Mouse (Mus musculus): Measurements from ENCODE around the gene Nr2f2. TPM values are rescaled to one million over a fixed set of nuclear protein-coding genes. Genes with fewer than 3 reads are reported as not detected.

Nr2f2 gene
- 47.0 and 54.4 TPM in 2 replicates for polyA plus RNA-seq (2011; ENCODE audit: insufficient read length, low read depth, missing spikeins)

DNA sequence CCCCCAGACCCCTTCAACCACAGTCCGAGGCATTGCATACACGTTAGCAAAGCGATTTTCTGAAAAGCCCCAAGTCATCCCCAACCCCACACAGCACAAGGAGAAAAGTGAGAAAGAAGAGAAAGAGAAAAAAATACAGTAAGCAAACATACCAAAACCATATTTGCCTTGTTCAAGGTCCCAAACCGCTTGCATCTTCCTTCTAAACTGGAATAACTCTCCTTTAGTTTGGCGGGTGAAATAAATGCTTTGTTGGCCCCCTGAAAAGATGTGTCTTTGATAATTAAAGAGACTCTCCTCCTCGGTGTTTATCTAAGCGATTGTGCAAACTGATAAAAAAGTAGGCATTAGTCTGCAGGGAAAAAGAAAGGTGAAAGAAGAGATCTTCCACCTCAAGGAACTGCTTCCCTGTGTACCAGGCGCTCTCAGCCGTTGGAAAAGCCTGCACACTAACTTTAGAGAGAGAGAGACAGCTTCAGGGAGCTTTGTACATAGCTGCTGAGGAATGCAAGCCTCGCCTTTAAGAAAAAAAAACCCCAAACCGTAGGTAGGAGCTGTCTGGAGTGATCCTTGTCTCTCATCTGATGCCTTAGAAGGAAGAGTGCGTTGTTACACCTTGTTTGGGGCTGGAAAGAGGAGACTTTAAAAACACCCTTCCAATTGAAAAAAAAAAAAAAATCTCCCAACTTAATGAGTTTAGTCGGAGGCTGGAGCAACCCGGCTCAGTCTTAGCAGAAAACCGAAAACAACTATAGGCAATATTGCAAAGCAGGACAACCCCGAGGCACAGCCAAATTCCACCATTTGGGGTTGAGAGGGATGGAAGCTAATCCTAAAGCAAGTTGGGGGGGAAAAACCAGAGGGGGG is at the start of gene Nr2f2:
Nr2f2 (minus strand) TSS at position 795 of the 867 bp plus-strand sequence.
- no peaks in the 10 kb centered on the region for H3K4me1 ChIP-seq (ENCODE audit: control insufficient read depth, insufficient read depth, low read length)
- H3K4me3 ChIP-seq (ENCODE audit: insufficient read depth, low read length) = peak within 1 kb of the TSS; percentile 82
- H3K27ac ChIP-seq (ENCODE audit: insufficient read depth, low read length) = peak within 1 kb of the TSS; percentile 87
- TF ChIP-seq CTCF (IDR thresholded peaks at IDR 0.05; ENCODE audit: borderline replicate concordance, insufficient read depth, low read length) (no peak), POLR2A (IDR thresholded peaks at IDR 0.05; ENCODE audit: low read depth, low read length) (peak; percentile 45)

DNA sequence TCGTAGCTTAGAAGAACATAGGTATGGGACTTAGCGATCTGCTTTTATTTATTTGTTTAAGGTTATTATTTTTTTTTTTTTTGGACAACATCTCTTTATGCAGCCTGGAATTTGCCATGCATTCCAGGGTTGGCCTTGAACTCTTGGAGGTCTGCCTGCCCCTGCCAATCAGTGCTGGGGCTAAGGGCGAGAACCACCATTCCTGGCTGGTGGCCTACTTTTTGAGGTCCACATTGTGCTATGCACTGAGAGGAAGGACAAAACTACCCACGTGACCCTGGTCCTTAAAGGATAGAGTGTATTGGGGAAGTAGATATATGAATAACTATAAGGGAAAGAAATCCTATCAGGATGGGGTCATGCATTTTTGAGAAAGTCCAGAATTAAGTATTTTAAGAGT is 47.9 kb upstream of the Nr2f2 start:
- Histone ChIP-seq H3K27ac (ENCODE audit: insufficient read depth, low read length) (no peak overlapping the region), H3K4me1 (ENCODE audit: control insufficient read depth, insufficient read depth, low read length) (peaks cover 2% of the 10 kb centered on the region; the same call in 1 of the 2 replicates), H3K4me3 (ENCODE audit: insufficient read depth, low read length) (no peak overlapping the region)
- no peak for TF ChIP-seq POLR2A (IDR thresholded peaks at IDR 0.05; ENCODE audit: low read depth, low read length)
- no peak for TF ChIP-seq CTCF (IDR thresholded peaks at IDR 0.05; ENCODE audit: borderline replicate concordance, insufficient read depth, low read length)

DNA sequence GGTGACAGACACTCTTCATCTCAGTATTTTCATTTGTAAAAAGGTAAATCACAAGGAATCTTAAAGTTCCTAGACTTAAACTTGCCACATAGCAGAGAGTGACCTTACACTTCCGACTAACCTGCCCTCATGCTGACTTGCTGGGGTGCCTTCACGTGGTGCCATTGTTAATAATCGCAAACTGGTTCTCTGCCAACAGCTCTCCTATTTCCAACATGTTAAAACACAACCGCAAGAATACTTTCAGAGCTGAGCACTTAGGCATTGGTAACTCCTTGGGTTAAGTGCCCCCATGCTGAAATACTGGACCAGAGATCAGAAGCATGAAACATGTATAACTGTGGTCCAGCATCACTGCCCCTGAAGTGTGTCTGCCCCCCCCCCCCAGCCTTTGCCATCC is 47.1 kb upstream of the Nr2f2 start:
- TF ChIP-seq CTCF (IDR thresholded peaks at IDR 0.05; ENCODE audit: borderline replicate concordance, insufficient read depth, low read length) (no peak), POLR2A (IDR thresholded peaks at IDR 0.05; ENCODE audit: low read depth, low read length) (no peak)
- Histone ChIP-seq H3K27ac (ENCODE audit: insufficient read depth, low read length) (no peak overlapping the region), H3K4me3 (ENCODE audit: insufficient read depth, low read length) (no peak overlapping the region), H3K4me1 (ENCODE audit: control insufficient read depth, insufficient read depth, low read length) (peaks cover 2% of the 10 kb centered on the region; the same call in 1 of the 2 replicates)

DNA sequence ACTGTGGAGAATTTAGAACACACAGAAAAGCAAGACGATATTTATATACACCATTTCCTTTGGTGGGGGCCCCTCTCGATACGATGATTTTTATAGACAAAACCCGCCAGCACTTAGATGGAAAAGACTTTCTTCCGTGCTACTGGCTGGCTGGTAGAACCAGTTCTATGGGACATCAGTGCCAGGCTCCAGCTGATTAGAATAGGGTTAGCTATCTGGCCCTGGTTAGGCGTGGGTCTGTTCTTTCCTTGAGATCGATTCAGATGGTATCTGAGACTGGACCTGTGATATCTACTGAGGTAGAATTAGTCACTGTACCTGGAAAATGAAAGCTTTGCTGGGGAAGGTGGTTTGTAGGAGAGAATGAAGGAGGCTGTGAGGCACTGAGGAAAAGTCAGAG is 46.4 kb upstream of the Nr2f2 start:
- Histone ChIP-seq H3K27ac (ENCODE audit: insufficient read depth, low read length) (no peak overlapping the region), H3K4me1 (ENCODE audit: control insufficient read depth, insufficient read depth, low read length) (peaks cover 2% of the 10 kb centered on the region; the same call in 1 of the 2 replicates), H3K4me3 (ENCODE audit: insufficient read depth, low read length) (no peak overlapping the region)
- TF ChIP-seq CTCF (IDR thresholded peaks at IDR 0.05; ENCODE audit: borderline replicate concordance, insufficient read depth, low read length) (no peak), POLR2A (IDR thresholded peaks at IDR 0.05; ENCODE audit: low read depth, low read length) (no peak)

DNA sequence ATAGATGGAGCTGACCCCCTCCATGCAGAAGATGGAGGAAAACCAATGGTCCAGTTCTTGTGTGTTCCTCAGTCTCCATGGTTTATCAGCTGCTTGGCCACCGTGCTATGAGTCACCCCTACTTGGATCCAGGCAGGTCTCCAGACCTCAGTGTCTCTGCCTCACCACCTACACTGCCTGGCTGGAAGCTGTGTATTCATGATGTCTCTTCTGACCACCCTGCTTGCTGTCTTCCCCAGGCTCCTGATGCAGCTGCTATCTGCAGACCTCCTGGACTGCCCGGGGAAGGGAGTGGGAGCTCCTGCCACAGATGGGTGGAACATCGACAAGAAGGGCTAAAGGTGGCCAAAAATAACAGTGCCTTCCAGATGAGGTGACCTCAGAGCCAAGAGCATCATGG is 43.8 kb upstream of the Nr2f2 start:
- no peak for TF ChIP-seq POLR2A (IDR thresholded peaks at IDR 0.05; ENCODE audit: low read depth, low read length)
- TF ChIP-seq CTCF (IDR thresholded peaks at IDR 0.05; ENCODE audit: borderline replicate concordance, insufficient read depth, low read length) = no peak

DNA sequence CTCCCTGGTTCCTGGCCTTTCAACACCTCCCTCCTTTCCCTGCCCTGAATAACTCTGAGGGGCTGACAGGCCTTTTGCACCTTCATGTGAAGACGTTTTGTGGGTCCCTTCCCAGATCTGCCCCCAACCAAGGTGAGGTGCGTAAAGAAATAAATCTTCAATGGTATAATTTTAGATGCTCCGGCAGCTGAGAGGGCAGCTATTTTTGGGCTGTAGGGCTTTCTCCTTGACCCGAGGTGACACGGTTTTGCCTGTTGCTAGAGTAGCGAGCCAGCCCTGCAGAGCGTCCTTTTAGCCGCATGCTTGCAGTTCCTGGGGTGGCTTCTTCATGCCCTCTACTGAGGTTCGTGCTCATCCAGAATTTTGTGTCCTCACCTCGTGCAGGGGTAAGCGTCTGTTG is 43.4 kb upstream of the Nr2f2 start:
- H3K27ac ChIP-seq (ENCODE audit: insufficient read depth, low read length) = no peak overlapping the region
- no peaks in the 10 kb centered on the region for H3K4me1 ChIP-seq (ENCODE audit: control insufficient read depth, insufficient read depth, low read length)
- no peak overlapping the region for H3K4me3 ChIP-seq (ENCODE audit: insufficient read depth, low read length)
- TF ChIP-seq POLR2A (IDR thresholded peaks at IDR 0.05; ENCODE audit: low read depth, low read length) (no peak), CTCF (IDR thresholded peaks at IDR 0.05; ENCODE audit: borderline replicate concordance, insufficient read depth, low read length) (no peak)

More for the DNA sequence above, 43.8 kb upstream of the Nr2f2 start:
- no peak overlapping the region for H3K27ac ChIP-seq (ENCODE audit: insufficient read depth, low read length)
- H3K4me1 ChIP-seq (ENCODE audit: control insufficient read depth, insufficient read depth, low read length) = no peaks in the 10 kb centered on the region
- no peak overlapping the region for H3K4me3 ChIP-seq (ENCODE audit: insufficient read depth, low read length)

DNA sequence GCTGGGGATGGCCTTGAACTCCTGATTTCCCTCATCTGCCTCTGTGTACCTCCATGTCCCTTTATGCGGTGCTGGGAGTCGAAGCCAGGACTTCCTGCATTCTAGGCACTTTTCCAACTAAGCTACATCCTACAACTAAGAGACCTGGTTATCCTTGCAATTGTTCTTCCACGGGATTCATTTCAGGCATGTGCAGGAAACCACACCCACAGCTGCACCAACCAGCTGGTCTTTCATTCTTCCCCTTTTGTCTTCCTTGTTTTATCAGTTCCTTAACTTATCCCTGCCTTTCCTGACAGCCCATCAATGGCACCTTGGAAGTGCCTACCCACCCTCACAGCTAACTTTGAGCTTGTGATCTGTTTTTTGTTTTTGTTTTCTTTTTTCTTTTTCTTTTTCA is 42.3 kb upstream of the Nr2f2 start:
- Histone ChIP-seq H3K4me1 (ENCODE audit: control insufficient read depth, insufficient read depth, low read length) (no peaks in the 10 kb centered on the region), H3K4me3 (ENCODE audit: insufficient read depth, low read length) (no peak overlapping the region), H3K27ac (ENCODE audit: insufficient read depth, low read length) (no peak overlapping the region)
- TF ChIP-seq CTCF (IDR thresholded peaks at IDR 0.05; ENCODE audit: borderline replicate concordance, insufficient read depth, low read length) = no peak
- no peak for TF ChIP-seq POLR2A (IDR thresholded peaks at IDR 0.05; ENCODE audit: low read depth, low read length)

DNA sequence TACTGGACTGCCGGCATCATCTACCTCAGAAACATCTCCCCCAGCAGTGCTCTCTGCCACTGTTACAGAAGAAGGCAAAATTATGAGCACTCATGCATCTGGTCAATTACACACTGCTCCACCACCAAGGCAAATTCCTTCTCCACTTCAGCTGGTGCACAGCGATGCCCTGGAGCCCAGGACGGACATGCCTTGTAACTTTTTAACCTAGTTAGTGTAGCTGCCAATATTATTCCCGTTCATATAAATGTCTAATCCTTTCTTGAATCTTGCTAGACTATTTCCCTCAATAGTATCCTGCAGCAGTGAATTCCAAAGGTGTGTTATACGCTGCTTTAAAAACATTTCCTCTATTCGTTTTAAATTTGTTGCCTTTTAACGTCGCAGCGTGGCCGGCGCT is 40.6 kb upstream of the Nr2f2 start:
- Histone ChIP-seq H3K4me3 (ENCODE audit: insufficient read depth, low read length) (no peak overlapping the region), H3K27ac (ENCODE audit: insufficient read depth, low read length) (no peak overlapping the region), H3K4me1 (ENCODE audit: control insufficient read depth, insufficient read depth, low read length) (no peaks in the 10 kb centered on the region)
- no peak for TF ChIP-seq POLR2A (IDR thresholded peaks at IDR 0.05; ENCODE audit: low read depth, low read length)
- no peak for TF ChIP-seq CTCF (IDR thresholded peaks at IDR 0.05; ENCODE audit: borderline replicate concordance, insufficient read depth, low read length)

DNA sequence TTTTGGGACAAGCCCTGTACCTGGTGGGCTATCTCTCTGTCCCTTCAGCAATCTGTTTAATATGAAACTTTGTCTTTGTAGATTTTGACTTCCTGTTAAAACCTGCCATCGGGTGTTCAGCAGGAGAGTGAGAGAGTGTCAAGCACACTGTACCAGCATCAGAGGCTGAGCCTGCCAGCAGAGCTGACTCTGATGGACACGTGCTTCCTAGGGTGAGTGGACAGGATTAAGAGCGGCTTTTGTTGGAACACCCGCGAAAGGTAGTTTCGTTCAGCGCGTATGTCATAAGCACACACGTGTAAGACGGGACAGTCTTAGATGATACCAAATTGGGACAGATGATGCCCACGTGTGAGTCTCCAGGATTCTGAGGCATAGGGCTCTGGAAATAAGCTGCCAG is 40.0 kb upstream of the Nr2f2 start:
- Histone ChIP-seq H3K4me1 (ENCODE audit: control insufficient read depth, insufficient read depth, low read length) (no peaks in the 10 kb centered on the region), H3K27ac (ENCODE audit: insufficient read depth, low read length) (no peak overlapping the region), H3K4me3 (ENCODE audit: insufficient read depth, low read length) (no peak overlapping the region)
- TF ChIP-seq CTCF (IDR thresholded peaks at IDR 0.05; ENCODE audit: borderline replicate concordance, insufficient read depth, low read length) = no peak
- TF ChIP-seq POLR2A (IDR thresholded peaks at IDR 0.05; ENCODE audit: low read depth, low read length) = no peak

DNA sequence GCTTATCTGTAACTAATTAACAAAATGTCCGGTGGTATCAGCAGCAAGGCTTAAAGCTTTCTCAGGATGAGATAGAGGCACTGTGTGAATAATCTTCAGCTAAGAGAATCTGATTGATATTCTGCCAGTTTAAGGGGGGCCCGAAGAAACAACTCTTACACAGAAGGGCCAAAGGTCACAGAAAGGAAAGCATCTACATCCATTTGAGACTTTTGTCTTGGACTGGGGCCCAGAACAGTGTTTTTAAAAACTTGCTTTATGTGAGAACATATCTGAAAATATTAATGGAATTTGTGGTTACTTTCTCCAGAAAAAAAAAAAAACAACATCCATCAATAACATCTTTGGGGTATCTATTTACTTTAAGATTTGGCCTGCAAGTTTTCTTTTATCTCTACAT is 38.9 kb upstream of the Nr2f2 start:
- H3K4me3 ChIP-seq (ENCODE audit: insufficient read depth, low read length) = no peak overlapping the region
- no peak for TF ChIP-seq CTCF (IDR thresholded peaks at IDR 0.05; ENCODE audit: borderline replicate concordance, insufficient read depth, low read length)
- TF ChIP-seq POLR2A (IDR thresholded peaks at IDR 0.05; ENCODE audit: low read depth, low read length) = no peak
- no peak overlapping the region for H3K27ac ChIP-seq (ENCODE audit: insufficient read depth, low read length)
- H3K4me1 ChIP-seq (ENCODE audit: control insufficient read depth, insufficient read depth, low read length) = no peaks in the 10 kb centered on the region

Data from embryonic fibroblast, embryonic 13.5 days (primary cell).